Mouse (Mus musculus) stomach, embryonic 16.5 days (tissue): ENCODE data around the gene Lrrc4c. TPM values are rescaled to one million over a fixed set of nuclear protein-coding genes. Genes with fewer than 3 reads are reported as not detected.

Experiments
- ATAC-seq: fragments of 200-750 bp; cut with Nextera tagmentation; 2 replicates; pipeline ENCODE4 v1.8.0; 2017; ENCODE audit warnings: moderate number of reproducible peaks, moderate TSS enrichment; ENCODE audit not compliant: insufficient read depth, low FRiP score
- H3K27ac ChIP-seq: fragments of 300-500 bp; sonication (generic); 2 replicates; pipeline ENCODE4 v1.5.1; 2014; ENCODE audit warnings: low read length
- H3K27me3 ChIP-seq: fragments of 300-500 bp; sonication (generic); 2 replicates; pipeline ENCODE4 v1.6.1; 2014; ENCODE audit warnings: low read length, control low read depth, mixed read lengths; ENCODE audit not compliant: control insufficient read depth, insufficient read depth
- H3K36me3 ChIP-seq: fragments of 300-500 bp; sonication (generic); 2 replicates; pipeline ENCODE4 v1.6.1; 2014; ENCODE audit warnings: low read length; ENCODE audit not compliant: control insufficient read depth, insufficient read depth
- H3K4me1 ChIP-seq: fragments of 300-500 bp; sonication (generic); 2 replicates; pipeline ENCODE4 v1.6.1; 2014; ENCODE audit warnings: low read length, control low read depth, mixed read lengths; ENCODE audit not compliant: control insufficient read depth, insufficient read depth
- H3K4me2 ChIP-seq: fragments of 300-500 bp; sonication (generic); 2 replicates; pipeline ENCODE4 v1.6.1; 2014; ENCODE audit warnings: low read depth, low read length, mixed read lengths
- H3K4me3 ChIP-seq: fragments of 300-500 bp; sonication (generic); replicated peaks from 2 replicates; pipeline ENCODE4 v1.5.1; 2014; ENCODE audit warnings: mild to moderate bottlenecking, low read length
- H3K9ac ChIP-seq: fragments of 300-500 bp; sonication (generic); 2 replicates; pipeline ENCODE4 v1.6.1; 2014; ENCODE audit warnings: low read length
- H3K9me3 ChIP-seq: fragments of 300-500 bp; sonication (generic); replicated peaks from 2 replicates; pipeline ENCODE4 v1.6.1; 2016; ENCODE audit warnings: low read length, control low read depth; ENCODE audit not compliant: control insufficient read depth
- WGBS: fragments of 180-500 bp; shearing (Covaris S2); extraction: QIAGEN DNeasy Blood & Tissue Kit; methylation state at CpG from one replicate; pipeline ENCODE4 v1.1.7; 2014; 5-methylcytosine and 5-hydroxymethylcytosine counted together
- polyA plus RNA-seq: library from polyadenylated mRNA; unstranded; fragments of >200 nt; fragmentation: Nextera tagmentation; extraction: Ambion mirVana; gene quantifications from 2 replicates; pipeline ENCODE4 v1.2.1, GENCODE M21; 2015

Lrrc4c gene
- polyA plus RNA-seq, 1 experiment from 2014 or later = 3.9 TPM

DNA sequence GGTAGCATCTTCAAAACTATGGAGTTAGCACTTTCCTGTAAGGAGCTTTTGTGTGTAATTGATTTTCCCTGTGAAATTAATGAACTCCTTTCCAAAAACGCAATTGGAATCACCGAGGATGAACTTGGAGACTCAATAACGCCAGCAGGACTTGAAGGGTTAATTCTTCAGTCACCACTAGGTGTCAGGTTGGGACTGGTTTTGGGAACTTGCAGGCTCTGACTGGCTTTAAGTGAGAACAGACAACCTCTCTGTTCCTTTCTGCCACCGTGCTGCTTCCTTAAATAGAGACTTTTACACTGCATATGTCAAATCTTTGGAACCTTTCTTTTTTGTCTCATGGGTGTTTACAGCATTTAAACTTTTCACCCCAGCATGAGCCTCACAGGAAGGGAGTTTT is 267.7 kb downstream of the Lrrc4c start:
- no peaks in the 10 kb centered on the region for H3K9me3 ChIP-seq
- no peak overlapping the region for H3K27ac ChIP-seq
- H3K4me3 ChIP-seq = no peak overlapping the region
- H3K4me2 ChIP-seq = no peak overlapping the region
- no peak for ATAC-seq
- H3K9ac ChIP-seq = no peak overlapping the region
- 3% methylated on average over 4 of the region's 4 CpGs for WGBS
- no peaks in the 10 kb centered on the region for H3K27me3 ChIP-seq
- H3K4me1 ChIP-seq = no peaks in the 10 kb centered on the region
- H3K36me3 ChIP-seq = no peaks in the 10 kb centered on the region

DNA sequence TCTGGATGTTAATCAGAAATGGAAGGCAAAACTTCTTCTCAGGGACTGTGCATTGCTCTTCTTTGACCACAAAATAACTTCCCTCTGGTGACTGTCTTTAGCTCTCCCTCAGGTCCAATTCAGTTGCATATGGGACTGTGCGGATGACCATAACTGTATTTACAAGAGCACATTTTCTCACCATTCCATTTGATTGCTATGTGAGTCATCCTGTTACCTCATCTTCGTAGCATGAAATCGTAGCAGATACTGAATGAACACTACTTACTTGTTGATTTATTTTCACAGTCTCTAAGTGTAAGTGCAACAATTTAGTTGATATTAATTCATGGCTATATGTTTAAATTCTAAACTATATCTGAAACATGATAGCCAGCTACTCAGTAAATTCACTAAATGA is 286.8 kb downstream of the Lrrc4c start:
- no peaks in the 10 kb centered on the region for H3K4me1 ChIP-seq
- H3K4me3 ChIP-seq = no peak overlapping the region
- no peak for ATAC-seq

DNA sequence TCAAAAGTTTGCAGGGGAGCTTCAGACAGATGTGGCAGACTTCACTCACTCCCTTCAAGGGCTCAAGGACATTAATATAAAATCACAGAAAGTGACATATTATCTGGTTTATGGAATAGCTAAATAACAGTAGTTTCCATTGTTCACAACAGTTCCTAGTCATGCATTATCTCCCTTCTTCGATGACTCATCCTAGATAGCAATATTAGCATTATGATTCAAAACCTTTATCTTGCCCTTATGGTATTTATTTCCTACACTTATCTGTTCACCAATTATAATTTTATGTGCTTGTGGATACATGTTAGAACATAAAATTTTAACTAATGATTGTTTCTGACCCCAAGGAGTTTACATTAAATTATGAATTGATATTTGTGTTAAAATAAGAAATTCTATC is 296.2 kb downstream of the Lrrc4c start:
- Histone ChIP-seq H3K4me2 (no peak overlapping the region), H3K27ac (no peak overlapping the region), H3K9me3 (no peaks in the 10 kb centered on the region), H3K9ac (no peak overlapping the region), H3K36me3 (no peaks in the 10 kb centered on the region), H3K27me3 (no peaks in the 10 kb centered on the region), H3K4me1 (no peaks in the 10 kb centered on the region), H3K4me3 (no peak overlapping the region)
- 83% methylated on average over 1 of the region's 1 CpGs for WGBS
- ATAC-seq = no peak

More for the DNA sequence above, 286.8 kb downstream of the Lrrc4c start:
- Histone ChIP-seq H3K9ac (no peak overlapping the region), H3K4me2 (no peak overlapping the region), H3K36me3 (no peaks in the 10 kb centered on the region), H3K9me3 (no peaks in the 10 kb centered on the region), H3K27me3 (no peaks in the 10 kb centered on the region), H3K27ac (no peak overlapping the region)
- 86% methylated on average over 3 of the region's 3 CpGs for WGBS

DNA sequence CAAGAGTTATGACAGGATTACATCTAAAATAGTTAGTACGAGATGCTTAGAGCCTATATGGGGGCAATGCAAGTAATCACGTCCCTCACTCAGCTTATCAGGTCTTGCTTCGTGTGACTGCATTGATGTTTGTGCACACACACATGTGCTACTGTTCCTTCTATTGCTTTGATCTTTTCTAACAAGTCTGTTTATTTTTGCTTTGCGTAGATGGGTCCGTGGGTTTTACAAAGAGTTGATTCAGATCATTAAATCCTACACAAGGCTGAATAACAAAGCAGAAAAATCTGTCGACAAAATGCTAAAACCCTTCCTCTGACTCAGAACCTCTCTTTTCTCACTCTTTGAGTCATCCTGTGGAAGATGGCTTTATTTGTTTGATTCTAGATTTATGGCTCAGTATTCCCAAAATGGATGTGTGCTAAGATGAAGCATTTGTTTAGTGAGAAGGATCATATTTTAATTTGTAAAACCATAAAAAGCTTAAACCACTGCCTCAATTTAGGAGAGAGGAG is 300.8 kb downstream of the Lrrc4c start:
- 55% methylated on average over 6 of the region's 6 CpGs for WGBS
- Histone ChIP-seq H3K4me2 (no peak overlapping the region), H3K27me3 (no peaks in the 10 kb centered on the region), H3K4me1 (no peaks in the 10 kb centered on the region), H3K4me3 (no peak overlapping the region), H3K27ac (no peak overlapping the region), H3K36me3 (no peaks in the 10 kb centered on the region), H3K9me3 (no peaks in the 10 kb centered on the region), H3K9ac (no peak overlapping the region)
- no peak for ATAC-seq

DNA sequence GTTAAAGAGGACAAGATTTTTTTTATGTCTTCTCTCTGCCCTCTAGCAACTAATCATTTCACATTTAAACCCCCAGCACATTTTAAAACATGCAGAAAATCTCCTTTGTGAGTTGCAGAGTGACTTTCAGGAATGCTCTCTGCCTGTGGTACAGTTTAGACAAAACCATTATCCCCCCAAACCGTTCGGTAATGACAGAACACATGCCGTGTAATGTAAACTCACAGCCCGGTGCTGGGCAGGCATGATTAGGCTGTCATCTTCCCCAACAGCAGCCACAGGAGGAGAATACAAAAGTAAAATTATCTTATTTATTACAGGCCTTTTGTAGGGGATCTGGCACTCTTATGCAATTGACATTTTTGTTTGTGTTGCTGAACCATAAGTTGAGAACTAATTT is 349.1 kb downstream of the Lrrc4c start:
- Histone ChIP-seq H3K4me3 (no peak overlapping the region), H3K4me1 (no peaks in the 10 kb centered on the region; the same call in 1 of the 2 replicates), H3K4me2 (no peak overlapping the region), H3K27me3 (no peaks in the 10 kb centered on the region), H3K27ac (no peak overlapping the region), H3K36me3 (no peaks in the 10 kb centered on the region), H3K9me3 (no peaks in the 10 kb centered on the region), H3K9ac (no peak overlapping the region)
- WGBS = 35% methylated on average over 4 of the region's 4 CpGs
- ATAC-seq = no peak

DNA sequence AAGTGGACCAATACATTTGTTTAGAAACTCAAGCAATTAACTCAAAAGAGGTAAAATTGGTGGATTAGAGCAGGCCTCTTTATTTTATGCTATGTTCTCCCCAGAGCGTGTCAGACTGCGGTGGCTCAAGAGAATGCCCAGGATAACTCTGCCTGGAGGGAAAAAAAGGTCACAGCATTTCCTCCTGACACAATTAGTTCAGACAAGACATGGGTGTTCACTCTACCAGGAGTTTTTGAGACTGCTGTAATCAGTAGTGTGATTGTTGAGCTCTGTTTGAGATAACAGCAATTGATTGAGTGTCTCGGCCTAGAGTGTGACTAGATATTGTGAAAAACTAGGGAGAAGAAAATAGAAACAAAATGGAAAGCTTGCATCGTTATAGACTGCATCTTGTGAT is 363.8 kb downstream of the Lrrc4c start:
- Histone ChIP-seq H3K9me3 (no peaks in the 10 kb centered on the region), H3K27ac (no peak overlapping the region), H3K4me1 (no peaks in the 10 kb centered on the region), H3K27me3 (no peaks in the 10 kb centered on the region), H3K9ac (no peak overlapping the region), H3K36me3 (no peaks in the 10 kb centered on the region), H3K4me2 (no peak overlapping the region), H3K4me3 (no peak overlapping the region)
- WGBS = 70% methylated on average over 4 of the region's 4 CpGs
- ATAC-seq = no peak

DNA sequence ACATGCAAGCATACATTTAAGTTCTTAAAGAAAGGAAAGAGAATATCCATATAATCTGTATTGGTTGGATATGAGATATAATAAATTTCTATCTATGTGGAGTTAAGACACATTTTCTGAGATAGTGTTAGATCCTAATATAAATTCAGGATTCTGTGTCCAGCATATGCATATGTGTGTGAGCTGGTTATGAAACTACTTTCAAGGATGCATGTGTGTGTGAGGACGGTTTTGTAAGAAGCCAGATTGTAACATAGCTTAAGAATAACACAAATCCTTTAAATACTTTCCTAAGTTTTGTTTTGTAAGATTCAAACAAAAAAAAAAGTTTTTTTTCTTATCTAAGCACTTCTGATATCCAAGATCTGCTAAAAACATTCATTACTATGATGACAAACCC is 367.4 kb downstream of the Lrrc4c start:
- H3K4me3 ChIP-seq = no peak overlapping the region

DNA sequence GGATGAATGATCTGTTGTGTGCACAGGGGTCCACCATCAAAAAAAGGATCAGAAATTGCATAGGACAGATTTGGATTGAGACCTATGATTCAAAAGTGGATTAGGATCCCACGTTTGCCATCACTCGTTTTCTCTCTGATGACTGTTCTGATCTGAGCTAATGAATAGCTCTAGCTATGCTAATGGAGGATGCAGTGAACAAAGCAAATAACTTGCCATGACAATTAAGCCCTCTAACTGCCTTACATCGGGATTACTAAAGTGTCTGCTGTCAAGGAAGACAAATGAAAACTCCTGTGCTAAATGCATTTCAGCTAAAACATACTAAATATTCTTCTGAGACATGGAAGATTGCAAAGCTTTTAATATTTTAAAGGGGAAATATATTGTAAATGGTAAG is 387.0 kb downstream of the Lrrc4c start:
- Histone ChIP-seq H3K4me2 (no peak overlapping the region), H3K36me3 (no peaks in the 10 kb centered on the region), H3K9me3 (no peaks in the 10 kb centered on the region), H3K27me3 (no peaks in the 10 kb centered on the region), H3K9ac (no peak overlapping the region), H3K27ac (no peak overlapping the region), H3K4me1 (no peaks in the 10 kb centered on the region), H3K4me3 (no peak overlapping the region)
- ATAC-seq = no peak
- WGBS = 22% methylated on average over 3 of the region's 3 CpGs

More for the DNA sequence above, 367.4 kb downstream of the Lrrc4c start:
- Histone ChIP-seq H3K9ac (no peak overlapping the region), H3K27ac (no peak overlapping the region), H3K9me3 (no peaks in the 10 kb centered on the region), H3K4me1 (no peaks in the 10 kb centered on the region), H3K27me3 (no peaks in the 10 kb centered on the region), H3K36me3 (no peaks in the 10 kb centered on the region), H3K4me2 (no peak overlapping the region)
- ATAC-seq = no peak
- 74% methylated on average over 1 of the region's 1 CpGs for WGBS

DNA sequence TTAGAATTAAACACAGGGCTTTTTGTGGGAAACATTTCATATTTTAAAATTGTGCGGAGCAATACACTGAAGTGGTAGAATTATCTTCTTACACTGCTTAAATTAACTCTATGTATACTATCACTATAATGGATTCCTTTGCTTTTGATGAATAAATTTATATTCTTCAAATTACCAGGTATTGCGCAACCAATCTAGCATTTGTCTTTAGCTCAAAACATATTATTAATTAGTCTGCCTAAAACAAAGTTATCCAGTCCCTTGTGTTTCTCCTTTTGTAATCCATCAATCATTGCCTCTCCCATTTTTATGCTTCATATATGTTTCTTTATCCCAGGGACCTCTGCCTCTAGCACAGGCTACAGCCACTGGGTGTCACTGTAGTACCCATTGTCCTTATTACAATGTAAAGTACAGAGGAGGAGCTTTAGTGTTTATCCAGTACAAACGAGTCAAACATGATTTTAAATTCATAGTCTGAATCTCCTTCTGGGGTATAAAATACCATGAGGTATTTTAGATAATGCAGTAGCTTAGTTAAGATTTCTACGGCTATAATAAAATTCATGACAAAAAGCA is 389.9 kb downstream of the Lrrc4c start:
- no peaks in the 10 kb centered on the region for H3K27me3 ChIP-seq
- no peaks in the 10 kb centered on the region for H3K4me1 ChIP-seq
- 64% methylated on average over 4 of the region's 4 CpGs for WGBS
- no peak overlapping the region for H3K27ac ChIP-seq
- ATAC-seq = no peak
- H3K36me3 ChIP-seq = no peaks in the 10 kb centered on the region
- H3K4me3 ChIP-seq = no peak overlapping the region
- H3K4me2 ChIP-seq = no peak overlapping the region
- H3K9ac ChIP-seq = no peak overlapping the region
- no peaks in the 10 kb centered on the region for H3K9me3 ChIP-seq
